Mouse (Mus musculus) embryo, embryonic 10.5 days (tissue): ENCODE results near the gene Hist1h2bg.
"Not testable (repeated sequence)": the region's sequence is repeated elsewhere in the genome, so short reads cannot be mapped to it uniquely, and the experiment has no call there.

Experiments used
- DNase-seq: peaks from one replicate; pipeline ENCODE4 v3.0.0-alpha.2; 2015; ENCODE audit warnings: low spot score

Hist1h2bg gene

DNA sequence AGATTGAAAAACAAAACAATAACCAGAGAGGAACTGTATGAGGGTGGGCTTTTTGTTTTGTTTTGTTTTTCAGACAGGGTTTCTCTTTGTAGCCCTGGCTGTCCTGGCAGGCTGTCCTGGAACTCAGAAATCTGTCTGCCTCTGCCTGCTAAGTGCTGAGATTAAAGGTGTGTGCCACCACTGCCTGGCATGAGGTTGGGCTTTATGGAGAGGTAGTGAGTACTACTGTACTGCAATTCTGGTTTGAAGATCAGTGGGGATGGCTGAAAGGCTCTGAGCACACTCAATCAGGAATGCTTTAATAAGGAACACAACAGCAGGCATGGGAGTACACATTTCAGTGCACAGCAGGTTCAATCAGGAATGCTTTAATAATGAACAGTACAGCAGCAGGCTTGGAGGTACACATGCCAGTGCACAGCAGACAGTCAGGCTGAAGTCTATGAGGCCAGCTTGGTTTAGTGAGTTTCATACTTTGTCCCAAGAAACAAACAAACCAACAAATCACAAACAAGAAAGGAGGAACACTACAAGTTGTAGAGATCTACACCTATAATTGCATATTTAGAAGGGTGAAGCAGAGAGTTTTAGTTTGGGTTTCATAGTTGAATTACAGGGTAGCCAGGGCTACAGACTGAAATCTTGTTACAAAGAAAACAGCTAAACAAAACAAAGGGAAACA, 12.3 kb downstream of the Hist1h2bg start:
- DNase-seq: peak; percentile 44

- peak; percentile 56 for DNase-seq
Measured at GRCm38 (mm10) chr13:23584331-23584730, 13.1 kb downstream of the Hist1h2bg start.

DNA sequence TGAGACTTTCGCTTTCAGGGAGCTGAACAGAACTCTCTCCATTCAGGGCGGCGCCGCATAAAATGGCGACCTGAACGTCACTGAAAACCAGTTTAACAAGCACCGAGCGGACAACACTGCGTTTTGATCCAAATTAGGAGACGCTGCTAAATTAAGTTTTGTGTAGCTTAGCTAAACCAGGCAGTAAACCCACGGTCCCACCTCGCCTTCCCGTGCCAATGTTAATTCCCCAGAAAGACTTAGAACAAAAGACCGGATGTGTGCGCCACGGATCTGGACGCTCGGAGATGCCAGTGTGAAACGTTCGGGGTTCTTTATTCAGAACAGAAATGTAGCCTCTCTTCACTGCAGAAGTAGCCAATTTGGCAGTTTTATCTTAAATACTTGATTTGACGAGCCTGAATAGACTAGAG, 13.8 kb downstream of the Hist1h2bg start:
- DNase-seq: peak; percentile 85

DNA sequence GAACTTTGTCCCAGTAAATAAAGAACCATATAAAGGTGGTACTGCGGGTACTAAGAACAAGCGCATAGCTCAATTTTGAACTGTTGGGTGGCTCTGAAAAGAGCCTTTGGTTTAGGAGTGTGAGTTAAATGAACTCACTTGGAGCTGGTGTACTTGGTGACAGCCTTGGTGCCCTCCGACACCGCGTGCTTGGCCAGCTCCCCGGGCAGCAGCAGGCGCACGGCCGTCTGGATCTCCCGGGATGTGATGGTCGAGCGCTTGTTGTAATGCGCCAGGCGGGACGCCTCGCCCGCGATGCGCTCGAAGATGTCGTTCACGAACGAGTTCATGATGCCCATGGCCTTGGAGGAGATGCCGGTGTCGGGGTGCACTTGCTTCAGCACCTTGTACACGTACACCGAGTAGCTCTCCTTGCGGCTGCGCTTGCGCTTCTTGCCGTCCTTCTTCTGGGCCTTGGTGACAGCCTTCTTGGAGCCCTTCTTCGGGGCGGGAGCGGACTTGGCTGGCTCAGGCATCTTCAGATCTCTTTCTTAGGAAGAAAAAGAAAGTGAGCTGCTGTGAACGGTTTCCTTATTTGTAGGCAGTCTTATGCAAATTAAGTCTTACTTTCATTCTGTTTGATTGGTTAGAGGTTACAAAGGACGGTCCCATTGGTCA, 14.4 kb downstream of the Hist1h2bg start:
- DNase-seq: peak; percentile 97

GRCm38 (mm10) chr13:23586099-23586939, 15.1 kb downstream of the Hist1h2bg start:
- DNase-seq: peak; percentile 63

DNA sequence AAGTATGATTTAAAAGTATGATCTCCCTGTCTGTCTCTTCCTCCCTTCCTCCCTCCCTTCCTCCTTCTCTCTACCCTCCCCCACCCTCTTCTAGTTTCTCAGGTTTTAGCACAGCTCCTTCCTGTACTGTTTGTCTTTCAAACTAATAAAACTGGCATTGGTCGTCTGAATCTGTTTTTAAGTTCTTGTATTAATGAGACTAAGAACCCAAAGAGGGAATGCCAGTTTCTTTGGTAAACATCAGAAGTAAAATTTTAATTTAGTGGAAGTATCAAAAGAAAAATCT, 15.7 kb downstream of the Hist1h2bg start:
- DNase-seq: peak; percentile 69

GRCm38 (mm10) chr13:23591206-23591605, 20.0 kb downstream of the Hist1h2bg start:
- no peak for DNase-seq

DNA sequence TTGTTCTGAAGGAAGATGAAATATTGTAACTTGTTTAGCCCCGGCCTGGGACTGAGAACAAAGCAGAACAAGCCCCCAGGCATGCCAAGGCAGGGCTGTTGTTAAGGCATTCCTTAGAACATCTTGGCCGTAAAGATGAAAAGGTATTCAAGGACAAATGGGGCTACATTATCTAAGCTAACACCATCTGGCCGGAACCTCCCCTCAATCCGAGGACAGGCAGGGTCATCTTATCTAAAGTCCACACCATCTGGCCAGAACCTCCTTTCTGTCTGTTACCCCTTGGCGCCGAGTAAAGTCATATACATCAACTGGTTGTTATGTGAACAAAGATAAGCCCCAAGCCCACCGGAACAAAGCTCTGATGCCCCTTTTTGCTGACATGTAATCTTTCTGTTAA, 20.7 kb downstream of the Hist1h2bg start:
- DNase-seq: not testable (repeated sequence)

DNA sequence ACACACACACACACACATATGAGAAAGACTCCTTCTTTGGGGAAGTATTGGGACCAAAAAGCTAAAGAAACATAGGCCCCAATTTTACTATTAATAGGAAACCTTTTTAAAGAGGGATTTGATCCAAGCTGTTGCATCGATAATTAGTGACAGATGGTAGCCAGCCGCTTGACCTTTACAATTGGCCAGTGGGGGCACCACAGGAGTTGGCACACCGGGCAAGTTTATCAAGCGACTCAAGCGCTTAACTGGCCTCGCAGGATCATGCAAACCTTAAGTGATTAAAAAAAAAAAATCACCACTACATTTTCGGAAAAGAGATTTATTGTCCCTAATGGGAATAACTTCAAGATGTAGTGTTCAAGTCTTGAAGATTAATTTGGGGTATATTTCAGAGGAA, 21.4 kb downstream of the Hist1h2bg start:
- no peak for DNase-seq

DNA sequence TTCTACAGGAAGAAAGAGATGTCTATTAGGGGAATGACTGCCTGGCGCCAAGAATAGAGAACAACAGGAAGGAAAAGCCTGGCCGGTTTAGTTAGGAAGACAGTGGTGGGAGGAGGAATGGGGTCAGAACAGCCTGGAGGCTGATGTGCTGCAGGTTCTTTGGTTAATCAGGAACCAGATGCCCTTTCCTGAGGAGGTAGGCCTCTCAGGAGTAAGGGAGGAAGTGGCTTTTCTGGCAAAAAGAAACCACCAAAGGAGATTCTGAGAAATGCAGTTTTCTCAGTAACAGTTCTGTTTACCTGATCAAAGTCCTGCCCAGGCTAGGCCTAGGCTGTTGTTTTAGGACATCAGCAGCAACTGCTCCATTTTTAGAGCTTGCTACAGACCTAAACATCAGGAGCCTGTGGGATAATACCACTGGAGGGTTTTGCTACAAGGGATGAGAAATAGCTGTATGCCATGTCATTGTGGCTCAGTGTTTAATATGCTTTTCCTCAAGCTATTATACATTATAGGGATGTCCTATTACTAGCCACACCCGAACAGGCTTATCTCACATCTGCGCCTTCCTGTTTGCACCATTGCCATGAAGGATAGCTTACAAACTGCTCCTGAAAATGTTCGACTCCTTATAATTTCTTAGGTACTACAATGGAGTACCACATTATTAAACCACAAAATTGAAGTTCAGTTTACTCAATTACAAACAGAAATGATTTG, 22.0 kb downstream of the Hist1h2bg start:
- no peak for DNase-seq

GRCm38 (mm10) chr13:23595185-23595584, 24.0 kb downstream of the Hist1h2bg start:
- no peak for DNase-seq

DNA sequence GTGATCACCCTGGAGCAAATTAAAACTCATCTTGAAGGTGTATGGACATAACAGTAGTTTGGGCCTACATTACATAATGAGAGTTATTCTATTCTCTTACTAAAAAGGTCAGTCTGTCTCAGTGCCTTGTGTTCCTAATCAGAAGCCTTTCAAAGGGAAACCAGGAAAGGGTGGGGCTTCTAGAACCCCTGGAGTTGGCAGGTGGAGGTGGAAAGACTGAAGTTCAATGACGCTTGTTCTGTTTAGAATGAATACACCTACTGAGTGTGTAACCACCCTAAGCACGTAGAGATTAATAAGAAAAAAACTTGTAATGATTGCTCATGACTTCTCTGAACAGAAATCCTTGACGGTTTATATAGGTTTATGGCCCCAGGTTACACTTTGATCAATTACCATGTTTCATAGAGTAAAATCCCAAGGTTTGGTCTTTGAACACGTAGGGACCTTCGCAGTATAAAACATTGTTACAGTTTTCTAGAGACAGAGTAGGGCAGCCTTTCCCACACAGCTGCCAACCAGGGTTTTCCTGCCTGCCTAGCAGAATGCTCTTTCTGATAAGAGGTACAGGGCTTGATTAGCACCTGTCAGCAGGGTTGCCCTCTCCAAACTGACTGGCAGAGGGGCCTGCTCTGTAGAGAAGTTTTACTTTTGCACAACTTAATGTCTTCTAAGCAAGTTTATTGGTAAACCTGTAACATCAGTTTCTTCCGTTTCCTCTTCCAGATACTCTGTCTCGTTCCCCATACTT, 24.6 kb downstream of the Hist1h2bg start:
- DNase-seq: no peak

GRCm38 (mm10) chr13:23597957-23598356, 26.8 kb downstream of the Hist1h2bg start:
- DNase-seq: peak; percentile 88

DNA sequence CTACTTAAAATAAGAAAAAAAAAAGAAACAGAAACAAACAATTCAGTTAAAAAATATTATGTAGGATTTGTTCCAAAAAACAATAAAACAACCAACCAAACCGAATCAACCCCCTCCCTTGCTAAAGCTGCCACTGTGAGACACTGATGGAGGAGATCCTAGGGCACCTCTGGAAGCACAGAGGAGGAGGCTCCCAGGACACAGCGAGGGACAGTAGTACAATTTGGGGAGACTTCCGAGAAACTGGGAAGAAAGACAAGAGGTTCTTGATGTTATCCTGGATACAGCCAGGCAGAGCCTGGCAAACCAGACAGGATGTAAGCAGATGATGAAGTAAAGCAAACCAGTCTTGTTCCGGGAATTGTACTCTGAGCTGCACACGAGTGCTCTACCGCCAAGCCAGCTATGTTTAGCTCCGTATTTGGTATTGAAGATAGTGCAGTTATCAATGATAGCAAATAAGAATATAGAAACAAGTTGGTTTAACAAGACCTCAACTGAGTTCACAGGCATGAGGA, 32.0 kb downstream of the Hist1h2bg start:
- no peak for DNase-seq

GRCm38 (mm10) chr13:23604452-23604851, 33.3 kb downstream of the Hist1h2bg start:
- no peak for DNase-seq

DNA sequence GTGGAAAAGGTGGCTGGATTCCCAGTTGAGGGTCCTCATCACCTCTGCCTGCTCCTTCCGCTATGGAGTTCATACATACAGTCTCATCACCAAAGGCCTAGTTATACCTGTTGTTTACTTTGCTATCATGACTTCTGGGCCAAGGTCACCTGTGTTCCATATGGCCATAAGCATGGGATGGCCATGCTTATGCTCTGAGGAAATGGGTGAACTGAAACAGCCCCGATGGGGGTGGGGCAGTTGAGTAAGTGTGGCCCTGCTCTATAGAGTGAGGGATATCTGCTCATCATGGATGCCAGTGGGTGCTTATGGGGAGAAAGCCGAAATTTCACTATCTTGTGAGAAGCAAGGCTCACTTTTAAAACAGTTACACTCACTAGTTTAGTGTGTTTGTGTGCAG, 33.9 kb downstream of the Hist1h2bg start:
- DNase-seq: no peak

DNA sequence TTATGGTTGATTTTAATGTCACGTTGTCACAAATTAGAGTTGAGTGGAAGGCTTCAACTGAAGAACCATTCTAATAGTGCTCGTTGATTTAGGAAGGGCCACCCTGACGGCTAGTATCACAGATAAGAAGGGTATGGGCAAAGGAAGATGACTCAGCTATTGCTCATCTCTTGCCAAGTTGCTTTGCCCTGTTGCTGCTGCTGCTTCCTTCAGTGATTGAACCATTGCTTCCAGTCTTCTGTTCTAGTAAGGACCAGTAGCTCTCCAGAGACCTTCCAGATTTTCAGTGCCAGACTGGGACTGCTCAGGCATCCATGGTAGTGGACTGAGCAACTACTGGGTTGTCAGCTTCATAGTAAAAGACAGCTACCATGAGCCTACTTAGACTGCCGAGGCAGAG, 38.0 kb downstream of the Hist1h2bg start:
- DNase-seq: no peak

- no peak for DNase-seq
Measured at GRCm38 (mm10) chr13:23609844-23610243, 38.6 kb downstream of the Hist1h2bg start.

- DNase-seq: no peak
Measured at GRCm38 (mm10) chr13:23610393-23610792, 39.2 kb downstream of the Hist1h2bg start.

- no peak for DNase-seq
Measured at GRCm38 (mm10) chr13:23611638-23612037, 40.4 kb downstream of the Hist1h2bg start.

DNA sequence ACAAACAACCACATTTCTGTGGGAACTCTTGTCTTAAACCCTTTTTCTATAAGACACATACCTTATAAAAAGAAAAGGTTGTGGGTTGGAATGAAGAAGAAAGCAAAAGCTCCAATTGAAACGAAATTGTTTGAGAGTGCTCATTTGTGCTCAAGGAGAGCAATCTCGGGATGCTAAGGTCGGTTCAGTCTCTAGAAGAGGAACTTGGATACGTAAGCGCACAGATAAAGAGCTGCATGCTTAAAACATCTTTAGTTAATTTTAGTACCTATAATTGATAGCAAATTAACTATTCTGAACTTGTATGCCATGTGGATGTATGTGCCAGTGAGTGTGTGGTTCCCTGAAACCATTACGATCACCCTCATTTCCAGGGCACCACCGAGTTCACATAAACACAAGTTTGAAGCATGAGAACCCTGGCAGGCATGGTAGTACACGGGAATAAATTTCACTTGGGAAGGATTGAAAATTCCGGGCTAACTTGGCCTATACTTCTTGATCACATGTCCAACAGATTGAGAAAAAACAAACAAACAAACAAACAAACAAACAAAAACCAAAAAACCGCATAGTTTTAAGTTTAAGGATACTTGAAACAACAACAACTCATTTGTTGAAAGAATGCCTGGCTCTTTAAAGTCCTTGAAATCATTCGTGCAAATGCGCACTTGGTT, 49.0 kb downstream of the Hist1h2bg start:
- peak; percentile 39 for DNase-seq
